Mouse (Mus musculus) ES-Bruce4 (cell line): ENCODE data around the gene Ap4s1.

Experiments
- CTCF ChIP-seq: IDR thresholded peaks from one replicate; pipeline ENCODE4 v1.8.1; 2011; ENCODE audit warnings: low read depth, low read length
- POLR2A ChIP-seq: IDR thresholded peaks from one replicate; pipeline ENCODE4 v1.8.1; 2011; ENCODE audit warnings: low read length; ENCODE audit not compliant: insufficient read depth

DNA sequence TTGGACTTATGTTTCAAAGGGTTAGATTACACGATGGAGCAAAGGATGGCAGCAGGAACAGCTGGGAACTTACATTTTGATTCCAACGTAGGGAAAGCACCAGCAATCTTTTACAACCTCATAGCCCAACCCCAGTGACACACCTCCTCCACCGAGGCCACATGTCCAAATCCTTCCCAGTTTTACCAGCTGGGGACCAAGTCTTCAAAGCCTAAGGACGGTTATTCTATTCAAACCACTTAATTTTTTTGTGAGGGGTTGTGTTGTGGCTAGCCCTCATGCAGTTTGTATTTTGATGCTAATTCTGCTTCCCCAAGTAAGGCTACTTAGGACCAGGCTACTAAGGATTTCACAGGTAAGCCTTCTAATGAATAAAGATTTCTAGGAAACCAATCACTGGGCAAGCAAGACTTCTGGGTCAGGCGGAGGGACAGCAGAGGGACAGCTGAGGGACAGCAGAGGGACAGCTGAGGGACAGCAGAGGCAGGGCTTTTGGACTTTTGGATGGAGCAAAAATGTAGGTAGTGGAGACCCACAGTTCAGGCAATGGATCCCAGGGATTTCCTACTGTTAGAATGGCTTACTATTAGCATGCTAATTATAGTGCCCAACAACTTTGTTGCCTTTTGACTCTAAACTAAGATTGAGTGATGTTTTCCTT lies 19.5 kb upstream of the Ap4s1 start:
- no peak for TF ChIP-seq POLR2A
- TF ChIP-seq CTCF: no peak
